Mouse (Mus musculus): ENCODE results near the gene Ccdc9. TPM values are rescaled to one million over a fixed set of nuclear protein-coding genes. Genes with fewer than 3 reads are reported as not detected.
"Not testable (repeated sequence)": the region's sequence is repeated elsewhere in the genome, so short reads cannot be mapped to it uniquely, and the experiment has no call there.

The Ccdc9 gene
- polyA plus RNA-seq, 1 experiment from 2014 or later: 16.2 TPM

DNA sequence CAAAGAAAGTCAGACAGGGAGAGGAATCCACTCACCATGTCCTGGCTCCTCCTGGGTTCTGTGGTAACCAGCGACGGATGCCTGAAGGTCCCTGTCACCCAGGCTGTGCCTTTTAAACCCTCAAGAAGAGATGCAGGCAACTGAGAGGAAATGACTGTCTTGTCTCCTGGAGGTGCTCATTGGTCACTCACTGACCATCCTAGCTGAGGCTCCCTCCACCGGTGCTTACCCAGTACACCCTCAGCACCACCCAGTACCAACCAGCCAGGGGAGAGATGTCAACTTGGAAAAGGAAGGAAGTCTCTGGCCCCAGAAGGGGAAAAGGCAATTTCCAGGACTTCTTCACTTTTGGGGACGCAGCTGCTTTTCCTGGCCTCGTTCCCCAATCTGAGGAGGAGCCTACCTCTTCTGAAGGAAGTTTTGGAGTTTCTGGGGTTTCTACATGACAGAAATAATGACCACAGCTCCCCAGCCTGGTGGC is 27.4 kb downstream of the Ccdc9 start, which contains the start of gene C5ar1:
C5ar1 (minus strand) TSS at position 431 of the 481 bp plus-strand sequence.
- Histone ChIP-seq H3K36me3 (replicated peaks; ENCODE audit: control insufficient read depth, insufficient read depth, low read depth, low read length) (no peaks in the 10 kb centered on the region), H3K4me3 (ENCODE audit: low read depth, low read length) (no peak within 1 kb of the TSS), H3K9me3 (replicated peaks; ENCODE audit: control insufficient read depth, low read length) (no peaks in the 10 kb centered on the region), H3K4me1 (ENCODE audit: control insufficient read depth, insufficient read depth, low read length) (no peaks in the 10 kb centered on the region), H3K27me3 (ENCODE audit: control insufficient read depth, insufficient read depth, low read length) (no peaks in the 10 kb centered on the region), H3K27ac (replicated peaks; ENCODE audit: low read depth, low read length) (no peak within 1 kb of the TSS), H3K4me2 (ENCODE audit: low read depth, low read length) (no peak within 1 kb of the TSS), H3K9ac (replicated peaks; ENCODE audit: low read length) (no peak within 1 kb of the TSS)
- DNase-seq (ENCODE audit: low spot score) (no peak), ATAC-seq (replicated peaks; ENCODE audit: insufficient number of reproducible peaks, low FRiP score, low TSS enrichment, low read depth) (no peak)
- WGBS: 86% methylated on average over 5 of the region's 5 CpGs

GRCm38 (mm10) chr7:16257830-16258229 is 28.8 kb downstream of the Ccdc9 start:
- Histone ChIP-seq H3K36me3 (replicated peaks; ENCODE audit: control insufficient read depth, insufficient read depth, low read depth, low read length) (no peaks in the 10 kb centered on the region), H3K4me3 (ENCODE audit: low read depth, low read length) (no peak overlapping the region), H3K27ac (replicated peaks; ENCODE audit: low read depth, low read length) (no peak overlapping the region), H3K27me3 (ENCODE audit: control insufficient read depth, insufficient read depth, low read length) (no peaks in the 10 kb centered on the region), H3K4me2 (ENCODE audit: low read depth, low read length) (no peak overlapping the region), H3K9ac (replicated peaks; ENCODE audit: low read length) (no peak overlapping the region), H3K9me3 (replicated peaks; ENCODE audit: control insufficient read depth, low read length) (no peaks in the 10 kb centered on the region), H3K4me1 (ENCODE audit: control insufficient read depth, insufficient read depth, low read length) (no peaks in the 10 kb centered on the region)
- WGBS: 89% methylated on average over 11 of the region's 11 CpGs
- DNase-seq (ENCODE audit: low spot score): no peak
- ATAC-seq (replicated peaks; ENCODE audit: insufficient number of reproducible peaks, low FRiP score, low TSS enrichment, low read depth): no peak

DNA sequence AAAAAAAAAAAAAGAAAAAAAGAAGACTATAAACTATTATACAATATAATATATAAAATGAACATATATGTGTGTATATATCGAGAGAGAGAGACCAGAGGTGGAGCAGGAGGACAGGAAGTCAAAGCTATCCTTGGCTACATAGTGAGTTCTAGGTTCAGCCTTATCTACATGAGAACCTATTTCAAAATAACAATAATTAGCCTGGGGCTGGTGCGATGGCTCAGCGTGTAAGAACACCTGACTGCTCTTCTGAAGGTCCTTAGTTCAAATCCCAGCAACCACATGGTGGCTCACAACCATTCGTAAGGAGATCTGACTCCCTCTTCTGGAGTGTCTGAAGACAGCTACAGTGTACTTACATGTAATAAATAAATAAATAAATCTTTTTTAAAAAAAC is 30.6 kb downstream of the Ccdc9 start:
- H3K9me3 ChIP-seq (replicated peaks; ENCODE audit: control insufficient read depth, low read length); ATAC-seq (replicated peaks; ENCODE audit: insufficient number of reproducible peaks, low FRiP score, low TSS enrichment, low read depth); H3K4me1 ChIP-seq (ENCODE audit: control insufficient read depth, insufficient read depth, low read length); H3K4me3 ChIP-seq (ENCODE audit: low read depth, low read length); H3K9ac ChIP-seq (replicated peaks; ENCODE audit: low read length); DNase-seq (ENCODE audit: low spot score); H3K27me3 ChIP-seq (ENCODE audit: control insufficient read depth, insufficient read depth, low read length); H3K36me3 ChIP-seq (replicated peaks; ENCODE audit: control insufficient read depth, insufficient read depth, low read depth, low read length); H3K4me2 ChIP-seq (ENCODE audit: low read depth, low read length); H3K27ac ChIP-seq (replicated peaks; ENCODE audit: low read depth, low read length): not testable (repeated sequence)
- 80% methylated on average over 4 of the region's 4 CpGs for WGBS

DNA sequence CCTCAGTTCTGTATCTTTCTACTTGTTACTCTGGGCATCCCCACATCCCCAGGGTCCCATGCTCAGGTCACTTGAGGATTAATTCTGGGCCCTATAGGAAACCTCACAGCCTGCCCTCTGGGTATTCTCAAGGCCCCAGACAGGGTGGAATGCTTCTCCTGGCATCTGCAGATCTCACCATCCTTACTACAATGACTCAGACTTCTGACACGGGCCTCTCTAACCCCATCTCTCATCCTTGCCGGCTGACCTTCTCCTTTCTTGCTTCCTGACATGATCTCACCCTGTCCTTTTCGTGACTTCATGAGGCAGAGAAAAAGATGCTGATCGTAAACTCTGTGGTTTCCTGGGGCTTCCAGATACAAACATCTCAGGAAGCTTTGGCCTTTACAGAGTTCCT is 32.4 kb downstream of the Ccdc9 start:
- H3K27me3 ChIP-seq (ENCODE audit: control insufficient read depth, insufficient read depth, low read length): no peaks in the 10 kb centered on the region
- H3K27ac ChIP-seq (replicated peaks; ENCODE audit: low read depth, low read length): no peak overlapping the region
- H3K36me3 ChIP-seq (replicated peaks; ENCODE audit: control insufficient read depth, insufficient read depth, low read depth, low read length): no peaks in the 10 kb centered on the region
- no peak overlapping the region for H3K4me3 ChIP-seq (ENCODE audit: low read depth, low read length)
- H3K9ac ChIP-seq (replicated peaks; ENCODE audit: low read length): 0 out of 2 replicates have a peak overlapping the region, but pooled peaks have one; percentile 4
- no peaks in the 10 kb centered on the region for H3K9me3 ChIP-seq (replicated peaks; ENCODE audit: control insufficient read depth, low read length)
- 69% methylated on average over 4 of the region's 4 CpGs for WGBS
- H3K4me2 ChIP-seq (ENCODE audit: low read depth, low read length): no peak overlapping the region
- no peak for DNase-seq (ENCODE audit: low spot score)
- no peaks in the 10 kb centered on the region for H3K4me1 ChIP-seq (ENCODE audit: control insufficient read depth, insufficient read depth, low read length)
- ATAC-seq (replicated peaks; ENCODE audit: insufficient number of reproducible peaks, low FRiP score, low TSS enrichment, low read depth): no peak

- 89% methylated on average over 5 of the region's 5 CpGs for WGBS
- no peak overlapping the region for H3K27ac ChIP-seq (replicated peaks; ENCODE audit: low read depth, low read length)
These were observed 35.9 kb downstream of the Ccdc9 start for GRCm38 (mm10) chr7:16250687-16251086.

GRCm38 (mm10) chr7:16245958-16246357 is 40.6 kb downstream of the Ccdc9 start:
- no peak overlapping the region for H3K9ac ChIP-seq (replicated peaks; ENCODE audit: low read length)
- H3K4me2 ChIP-seq (ENCODE audit: low read depth, low read length): no peak overlapping the region
- no peaks in the 10 kb centered on the region for H3K27me3 ChIP-seq (ENCODE audit: control insufficient read depth, insufficient read depth, low read length)
- DNase-seq (ENCODE audit: low spot score) (no peak), ATAC-seq (replicated peaks; ENCODE audit: insufficient number of reproducible peaks, low FRiP score, low TSS enrichment, low read depth) (no peak)
- no peak overlapping the region for H3K4me3 ChIP-seq (ENCODE audit: low read depth, low read length)
- 64% methylated on average over 1 of the region's 4 CpGs for WGBS
- no peaks in the 10 kb centered on the region for H3K4me1 ChIP-seq (ENCODE audit: control insufficient read depth, insufficient read depth, low read length)
- H3K27ac ChIP-seq (replicated peaks; ENCODE audit: low read depth, low read length): no peak overlapping the region
- H3K36me3 ChIP-seq (replicated peaks; ENCODE audit: control insufficient read depth, insufficient read depth, low read depth, low read length): no peaks in the 10 kb centered on the region
- no peaks in the 10 kb centered on the region for H3K9me3 ChIP-seq (replicated peaks; ENCODE audit: control insufficient read depth, low read length)

More at GRCm38 (mm10) chr7:16250687-16251086, 35.9 kb downstream of the Ccdc9 start:
- DNase-seq (ENCODE audit: low spot score) (no peak), ATAC-seq (replicated peaks; ENCODE audit: insufficient number of reproducible peaks, low FRiP score, low TSS enrichment, low read depth) (no peak)
- Histone ChIP-seq H3K36me3 (replicated peaks; ENCODE audit: control insufficient read depth, insufficient read depth, low read depth, low read length) (no peaks in the 10 kb centered on the region), H3K4me1 (ENCODE audit: control insufficient read depth, insufficient read depth, low read length) (no peaks in the 10 kb centered on the region), H3K4me2 (ENCODE audit: low read depth, low read length) (no peak overlapping the region), H3K4me3 (ENCODE audit: low read depth, low read length) (no peak overlapping the region), H3K27me3 (ENCODE audit: control insufficient read depth, insufficient read depth, low read length) (no peaks in the 10 kb centered on the region), H3K9ac (replicated peaks; ENCODE audit: low read length) (no peak overlapping the region), H3K9me3 (replicated peaks; ENCODE audit: control insufficient read depth, low read length) (no peaks in the 10 kb centered on the region)

DNA sequence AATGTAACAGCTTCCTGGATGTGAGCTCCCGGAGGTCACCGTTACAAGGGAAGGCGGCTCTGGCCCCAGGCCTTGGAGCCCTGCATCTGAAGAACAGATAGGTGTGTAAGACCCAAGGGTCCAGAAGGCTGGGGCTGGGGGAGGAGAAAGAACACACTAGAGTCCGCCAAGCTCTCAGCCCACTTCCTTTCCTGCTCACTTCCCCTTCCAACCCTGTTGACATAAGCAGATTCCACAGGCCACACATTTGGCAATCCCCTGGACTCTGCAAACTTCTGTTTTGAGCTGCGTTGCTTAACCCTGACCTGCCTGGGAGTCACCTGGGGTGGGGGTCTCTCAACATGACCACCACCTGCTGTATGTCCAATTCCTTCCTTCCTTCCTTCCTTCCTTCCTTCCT is 42.5 kb downstream of the Ccdc9 start, which contains the start of gene C5ar2:
C5ar2 (minus strand) TSS at position 88 of the 400 bp plus-strand sequence.
- H3K27ac ChIP-seq (replicated peaks; ENCODE audit: low read depth, low read length): no peak within 1 kb of the TSS
- H3K4me2 ChIP-seq (ENCODE audit: low read depth, low read length): no peak within 1 kb of the TSS
- DNase-seq (ENCODE audit: low spot score) (no peak), ATAC-seq (replicated peaks; ENCODE audit: insufficient number of reproducible peaks, low FRiP score, low TSS enrichment, low read depth) (no peak)
- no peak within 1 kb of the TSS for H3K4me3 ChIP-seq (ENCODE audit: low read depth, low read length)
- no peaks in the 10 kb centered on the region for H3K27me3 ChIP-seq (ENCODE audit: control insufficient read depth, insufficient read depth, low read length)
- 78% methylated on average over 5 of the region's 5 CpGs for WGBS
- no peak within 1 kb of the TSS for H3K9ac ChIP-seq (replicated peaks; ENCODE audit: low read length)
- no peaks in the 10 kb centered on the region for H3K9me3 ChIP-seq (replicated peaks; ENCODE audit: control insufficient read depth, low read length)
- H3K4me1 ChIP-seq (ENCODE audit: control insufficient read depth, insufficient read depth, low read length): no peaks in the 10 kb centered on the region
- no peaks in the 10 kb centered on the region for H3K36me3 ChIP-seq (replicated peaks; ENCODE audit: control insufficient read depth, insufficient read depth, low read depth, low read length)

- DNase-seq (ENCODE audit: low spot score) (no peak), ATAC-seq (replicated peaks; ENCODE audit: insufficient number of reproducible peaks, low FRiP score, low TSS enrichment, low read depth) (no peak)
- no peaks in the 10 kb centered on the region for H3K27me3 ChIP-seq (ENCODE audit: control insufficient read depth, insufficient read depth, low read length)
- no peak overlapping the region for H3K4me2 ChIP-seq (ENCODE audit: low read depth, low read length)
- no peak overlapping the region for H3K27ac ChIP-seq (replicated peaks; ENCODE audit: low read depth, low read length)
- 71% methylated on average over 6 of the region's 6 CpGs for WGBS
- no peaks in the 10 kb centered on the region for H3K36me3 ChIP-seq (replicated peaks; ENCODE audit: control insufficient read depth, insufficient read depth, low read depth, low read length)
- no peak overlapping the region for H3K9ac ChIP-seq (replicated peaks; ENCODE audit: low read length)
- H3K9me3 ChIP-seq (replicated peaks; ENCODE audit: control insufficient read depth, low read length): no peaks in the 10 kb centered on the region
- H3K4me1 ChIP-seq (ENCODE audit: control insufficient read depth, insufficient read depth, low read length): no peaks in the 10 kb centered on the region
- H3K4me3 ChIP-seq (ENCODE audit: low read depth, low read length): no peak overlapping the region
These were observed 44.4 kb downstream of the Ccdc9 start for GRCm38 (mm10) chr7:16242198-16242597.
